Mouse (Mus musculus) kidney, embryonic 15.5 days (tissue): ENCODE measurements around the gene Ndrg4. TPM values are rescaled to one million over a fixed set of nuclear protein-coding genes. Genes with fewer than 3 reads are reported as not detected.

Experiments used
- ATAC-seq: fragments of 200-750 bp; cut with Nextera tagmentation; replicated peaks from 2 replicates; pipeline ENCODE4 v1.8.0; 2017; ENCODE audit warnings: moderate TSS enrichment; ENCODE audit not compliant: low FRiP score
- H3K27ac ChIP-seq: fragments of 300-500 bp; sonication (generic); 2 replicates; pipeline ENCODE4 v1.5.1; 2015; ENCODE audit warnings: mild to moderate bottlenecking, inconsistent platforms
- H3K27me3 ChIP-seq: fragments of 300-500 bp; sonication (generic); 2 replicates; pipeline ENCODE4 v1.6.1; 2015; ENCODE audit warnings: inconsistent platforms
- H3K36me3 ChIP-seq: fragments of 300-500 bp; sonication (generic); 2 replicates; pipeline ENCODE4 v1.6.1; 2015; ENCODE audit warnings: inconsistent platforms
- H3K4me1 ChIP-seq: fragments of 300-500 bp; sonication (generic); 2 replicates; pipeline ENCODE4 v1.6.1; 2015; ENCODE audit warnings: inconsistent platforms
- H3K4me2 ChIP-seq: fragments of 300-500 bp; sonication (generic); 2 replicates; pipeline ENCODE4 v1.6.1; 2015; ENCODE audit warnings: moderate library complexity, mild to moderate bottlenecking, inconsistent platforms
- H3K4me3 ChIP-seq: fragments of 300-500 bp; sonication (generic); replicated peaks from 2 replicates; pipeline ENCODE4 v1.5.1; 2015; ENCODE audit warnings: mild to moderate bottlenecking, inconsistent platforms
- H3K9ac ChIP-seq: fragments of 300-500 bp; sonication (generic); 2 replicates; pipeline ENCODE4 v1.6.1; 2015; ENCODE audit warnings: mild to moderate bottlenecking, inconsistent platforms
- H3K9me3 ChIP-seq: fragments of 300-500 bp; sonication (generic); replicated peaks from 2 replicates; pipeline ENCODE4 v1.6.1; 2016; ENCODE audit warnings: inconsistent platforms
- WGBS: fragments of 180-500 bp; shearing (Covaris S2); methylation state at CpG from one replicate; pipeline ENCODE4 v1.1.7; 2015; ENCODE audit warnings: mixed read lengths; 5-methylcytosine and 5-hydroxymethylcytosine counted together
- polyA plus RNA-seq: library from polyadenylated mRNA; unstranded; fragments of >200 nt; fragmentation: Nextera tagmentation; extraction: Ambion mirVana; gene quantifications from 2 replicates; pipeline ENCODE4 v1.2.1, GENCODE M21; 2015

Gene Ndrg4
- polyA plus RNA-seq, 1 experiment from 2014 or later: 18.8 TPM

- Histone ChIP-seq H3K36me3 (no peaks in the 10 kb centered on the region), H3K4me1 (peaks cover 12% of the 10 kb centered on the region), H3K9ac (no peak overlapping the region), H3K4me3 (no peak overlapping the region), H3K27ac (no peak overlapping the region), H3K27me3 (no peaks in the 10 kb centered on the region), H3K4me2 (no peak overlapping the region), H3K9me3 (no peaks in the 10 kb centered on the region)
- WGBS: 52% methylated on average over 3 of the region's 3 CpGs
- ATAC-seq: no peak
These were observed 34.2 kb downstream of the Ndrg4 start for GRCm38 (mm10) chr8:95711029-95711428.

- ATAC-seq: no peak
- no peak overlapping the region for H3K4me3 ChIP-seq
- no peak overlapping the region for H3K9ac ChIP-seq
- peaks cover 24% of the 10 kb centered on the region for H3K4me1 ChIP-seq
- no peaks in the 10 kb centered on the region for H3K27me3 ChIP-seq
- no peak overlapping the region for H3K4me2 ChIP-seq
- no peak overlapping the region for H3K27ac ChIP-seq
- peaks cover 6% of the 10 kb centered on the region; the same call in 1 of the 2 replicates for H3K36me3 ChIP-seq
- no peaks in the 10 kb centered on the region for H3K9me3 ChIP-seq
- 76% methylated on average over 9 of the region's 9 CpGs for WGBS
These were observed 35.6 kb downstream of the Ndrg4 start for GRCm38 (mm10) chr8:95712395-95712794.

GRCm38 (mm10) chr8:95713100-95714010 is 36.6 kb downstream of the Ndrg4 start:
- peak; percentile 38; the same call in 1 of the 2 replicates for ATAC-seq
- Histone ChIP-seq H3K4me1 (peaks cover 24% of the 10 kb centered on the region), H3K27ac (no peak overlapping the region), H3K4me3 (no peak overlapping the region), H3K4me2 (no peak overlapping the region), H3K27me3 (no peaks in the 10 kb centered on the region), H3K9ac (no peak overlapping the region), H3K36me3 (peaks cover 14% of the 10 kb centered on the region), H3K9me3 (no peaks in the 10 kb centered on the region)
- 75% methylated on average over 19 of the region's 19 CpGs for WGBS

- Histone ChIP-seq H3K4me1 (peaks cover 24% of the 10 kb centered on the region), H3K9me3 (no peaks in the 10 kb centered on the region), H3K4me2 (no peak overlapping the region), H3K4me3 (no peak overlapping the region), H3K36me3 (peaks cover 25% of the 10 kb centered on the region), H3K27ac (no peak overlapping the region), H3K27me3 (no peaks in the 10 kb centered on the region), H3K9ac (no peak overlapping the region)
- no peak for ATAC-seq
- 89% methylated on average over 4 of the region's 4 CpGs for WGBS
These were observed 37.6 kb downstream of the Ndrg4 start for GRCm38 (mm10) chr8:95714367-95714766.

- H3K4me1 ChIP-seq: peaks cover 24% of the 10 kb centered on the region
- 0 out of 2 replicates have a peak overlapping the region, but pooled peaks have one; percentile 79 for H3K27ac ChIP-seq
- H3K9me3 ChIP-seq: no peaks in the 10 kb centered on the region
- H3K9ac ChIP-seq: peak overlapping the region; percentile 79; the same call in 1 of the 2 replicates
- no peak for ATAC-seq
- no peaks in the 10 kb centered on the region for H3K27me3 ChIP-seq
- peak overlapping the region; percentile 87 for H3K4me2 ChIP-seq
- peak overlapping the region; percentile 95 for H3K4me3 ChIP-seq
- 87% methylated on average over 6 of the region's 6 CpGs for WGBS
- peaks cover 30% of the 10 kb centered on the region for H3K36me3 ChIP-seq
These were observed 38.1 kb downstream of the Ndrg4 start for GRCm38 (mm10) chr8:95714837-95715413.

GRCm38 (mm10) chr8:95715676-95716531 is 39.1 kb downstream of the Ndrg4 start, which contains the start of gene Setd6:
Setd6 (plus strand) TSS chr8:95715881.
- Histone ChIP-seq H3K4me2 (peak within 1 kb of the TSS; percentile 87), H3K27ac (peak within 1 kb of the TSS; percentile 79), H3K9me3 (no peaks in the 10 kb centered on the region), H3K4me3 (peak within 1 kb of the TSS; percentile 95), H3K36me3 (peaks cover 40% of the 10 kb centered on the region), H3K9ac (peak within 1 kb of the TSS; percentile 79), H3K4me1 (peaks cover 23% of the 10 kb centered on the region), H3K27me3 (no peaks in the 10 kb centered on the region)
- WGBS: under 1% methylated on average over 75 of the region's 79 CpGs
- peak; percentile 91 for ATAC-seq

- Histone ChIP-seq H3K9ac (peak overlapping the region; percentile 79), H3K4me1 (peaks cover 19% of the 10 kb centered on the region), H3K27ac (peak overlapping the region; percentile 79), H3K4me3 (peak overlapping the region; percentile 95), H3K27me3 (no peaks in the 10 kb centered on the region), H3K4me2 (peak overlapping the region; percentile 87), H3K36me3 (peaks cover 47% of the 10 kb centered on the region), H3K9me3 (no peaks in the 10 kb centered on the region)
- 16% methylated on average over 21 of the region's 21 CpGs for WGBS
- no peak for ATAC-seq
These were observed 40.0 kb downstream of the Ndrg4 start for GRCm38 (mm10) chr8:95716546-95717335.

GRCm38 (mm10) chr8:95727625-95728024 is 50.8 kb downstream of the Ndrg4 start:
- H3K36me3 ChIP-seq: peaks cover 98% of the 10 kb centered on the region
- no peaks in the 10 kb centered on the region for H3K4me1 ChIP-seq
- H3K27me3 ChIP-seq: no peaks in the 10 kb centered on the region
- no peak overlapping the region for H3K4me2 ChIP-seq
- no peak overlapping the region for H3K4me3 ChIP-seq
- 86% methylated on average over 4 of the region's 4 CpGs for WGBS
- H3K27ac ChIP-seq: no peak overlapping the region
- H3K9me3 ChIP-seq: no peaks in the 10 kb centered on the region
- ATAC-seq: no peak
- H3K9ac ChIP-seq: no peak overlapping the region

GRCm38 (mm10) chr8:95738596-95738995 is 61.8 kb downstream of the Ndrg4 start:
- Histone ChIP-seq H3K27me3 (no peaks in the 10 kb centered on the region), H3K9ac (no peak overlapping the region), H3K9me3 (no peaks in the 10 kb centered on the region), H3K4me1 (no peaks in the 10 kb centered on the region), H3K4me3 (no peak overlapping the region), H3K27ac (no peak overlapping the region), H3K4me2 (no peak overlapping the region), H3K36me3 (peaks cover 92% of the 10 kb centered on the region)
- no peak for ATAC-seq
- WGBS: 81% methylated on average over 7 of the region's 7 CpGs

- 93% methylated on average over 7 of the region's 7 CpGs for WGBS
- H3K27me3 ChIP-seq: no peaks in the 10 kb centered on the region
- no peak overlapping the region for H3K4me2 ChIP-seq
- no peak overlapping the region for H3K4me3 ChIP-seq
- ATAC-seq: no peak
- peaks cover 96% of the 10 kb centered on the region for H3K36me3 ChIP-seq
- no peak overlapping the region for H3K9ac ChIP-seq
- no peaks in the 10 kb centered on the region for H3K9me3 ChIP-seq
- H3K27ac ChIP-seq: no peak overlapping the region
- H3K4me1 ChIP-seq: no peaks in the 10 kb centered on the region
These were observed 65.0 kb downstream of the Ndrg4 start for GRCm38 (mm10) chr8:95741732-95742131.

GRCm38 (mm10) chr8:95748028-95748427 is 71.2 kb downstream of the Ndrg4 start:
- WGBS: 90% methylated on average over 4 of the region's 4 CpGs
- Histone ChIP-seq H3K4me3 (no peak overlapping the region), H3K36me3 (peaks cover 95% of the 10 kb centered on the region), H3K4me2 (no peak overlapping the region), H3K4me1 (no peaks in the 10 kb centered on the region), H3K27me3 (no peaks in the 10 kb centered on the region), H3K27ac (no peak overlapping the region), H3K9ac (no peak overlapping the region), H3K9me3 (no peaks in the 10 kb centered on the region)
- no peak for ATAC-seq
